Mouse (Mus musculus): ENCODE data around the gene Mrm2. TPM values are rescaled to one million over a fixed set of nuclear protein-coding genes. Genes with fewer than 3 reads are reported as not detected.
A peak's percentile ranks its signal among the peaks of the same experiment; 100 is the strongest.

The Mrm2 gene
- 5.6 and 8.8 TPM in 2 replicates for polyA plus RNA-seq (2011; ENCODE audit: insufficient read depth, insufficient read length, low read depth, missing spikeins)

DNA sequence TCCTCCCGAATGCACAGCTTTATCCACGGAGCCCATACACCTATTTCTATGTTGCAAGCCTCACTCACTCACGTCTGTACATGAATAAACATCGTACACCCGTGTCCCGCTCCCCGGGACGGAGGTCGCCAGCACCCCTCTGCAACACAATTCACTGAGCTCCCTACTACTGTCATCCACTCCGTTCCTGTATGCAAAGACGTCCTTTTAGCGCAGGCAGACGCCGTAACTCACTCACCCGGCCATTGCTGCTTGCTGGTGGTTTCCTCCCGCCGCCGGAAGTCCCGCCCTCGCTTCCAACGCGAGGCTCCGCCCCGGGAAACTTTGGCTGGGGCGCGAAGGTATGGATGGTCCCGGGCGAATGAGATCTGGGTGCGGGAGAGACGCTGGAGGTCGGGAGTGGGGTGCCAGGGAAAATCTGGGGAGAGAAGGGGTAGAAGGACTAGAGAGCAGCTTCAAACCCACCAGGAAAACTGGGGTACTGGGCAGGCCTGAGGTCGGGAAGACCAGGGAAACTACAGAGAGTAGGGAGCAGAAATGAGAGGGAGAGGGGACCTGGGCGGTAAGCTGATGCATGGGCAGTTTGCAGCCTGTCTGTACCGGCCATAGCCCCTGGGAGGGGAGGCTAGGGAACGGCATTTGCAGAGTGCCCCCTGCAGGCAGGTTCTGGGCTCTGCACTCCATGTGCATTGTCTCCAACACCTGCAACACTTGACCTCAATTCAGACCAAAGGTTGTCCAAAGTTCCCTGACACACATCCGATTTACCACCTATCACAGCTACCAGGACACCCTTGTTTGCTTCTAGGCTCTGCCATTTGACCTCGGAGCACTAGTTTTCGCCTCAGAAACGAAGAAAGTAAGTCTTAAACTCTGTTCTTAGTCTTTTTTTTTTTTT, at the start of gene Mrm2:
Gene Mrm2 (minus strand): TSS at position 284 of the 898 bp plus-strand sequence.
- Histone ChIP-seq H3K9ac (ENCODE audit: low read depth, poor library complexity, severe bottlenecking) (peak within 1 kb of the TSS; percentile 57), H3K4me3 (ENCODE audit: low read depth, low read length) (peak within 1 kb of the TSS; percentile 95), H3K4me1 (ENCODE audit: control insufficient read depth, insufficient read depth, low read length) (peaks cover 1% of the 10 kb centered on the region), H3K36me3 (ENCODE audit: control insufficient read depth, insufficient read depth, low read length, poor library complexity, severe bottlenecking) (no peaks in the 10 kb centered on the region), H3K27me3 (ENCODE audit: control insufficient read depth, insufficient read depth, low read length, poor library complexity, severe bottlenecking) (no peaks in the 10 kb centered on the region), H3K27ac (ENCODE audit: insufficient read depth, low read length) (peak within 1 kb of the TSS; percentile 85), H3K9me3 (replicated peaks; ENCODE audit: control insufficient read depth, insufficient read depth, low read length, poor library complexity, severe bottlenecking) (no peaks in the 10 kb centered on the region)
- TF ChIP-seq POLR2A (IDR thresholded peaks at IDR 0.05; ENCODE audit: insufficient read depth, low read length) = peak; percentile 85
- TF ChIP-seq CTCF (IDR thresholded peaks at IDR 0.05; ENCODE audit: low read depth, low read length) = peak; percentile 97
- TF ChIP-seq EP300 (IDR thresholded peaks at IDR 0.05; ENCODE audit: insufficient read depth, low read depth, low read length) = peak; percentile 79; the same call in 1 of the 2 replicates

DNA sequence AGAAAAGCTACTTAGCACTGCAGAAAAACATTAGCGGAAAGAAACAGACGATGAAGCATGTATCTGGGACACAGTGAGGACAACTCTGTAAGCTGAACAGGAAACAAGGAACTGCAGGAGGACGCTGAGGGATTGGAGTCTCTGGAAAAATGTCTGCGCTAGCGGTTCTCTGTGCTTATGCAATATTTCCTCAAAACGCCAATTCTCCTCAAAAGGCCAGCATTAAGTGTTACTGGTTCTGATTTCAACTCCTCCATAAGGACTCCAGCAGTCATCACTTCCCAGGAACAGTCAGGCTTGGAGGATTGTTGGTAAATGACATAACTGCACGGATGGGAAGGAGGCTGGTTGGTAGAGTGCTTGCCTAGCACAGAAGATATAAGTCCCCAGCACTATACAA, 49.5 kb upstream of the Mrm2 start:
- no peaks in the 10 kb centered on the region for H3K36me3 ChIP-seq (ENCODE audit: control insufficient read depth, insufficient read depth, low read length, poor library complexity, severe bottlenecking)
- H3K27me3 ChIP-seq (ENCODE audit: control insufficient read depth, insufficient read depth, low read length, poor library complexity, severe bottlenecking) = no peaks in the 10 kb centered on the region
- peaks cover 1% of the 10 kb centered on the region for H3K4me1 ChIP-seq (ENCODE audit: control insufficient read depth, insufficient read depth, low read length)
- no peak for TF ChIP-seq POLR2A (IDR thresholded peaks at IDR 0.05; ENCODE audit: insufficient read depth, low read length)
- TF ChIP-seq CTCF (IDR thresholded peaks at IDR 0.05; ENCODE audit: low read depth, low read length) = no peak
- no peak for TF ChIP-seq EP300 (IDR thresholded peaks at IDR 0.05; ENCODE audit: insufficient read depth, low read depth, low read length)
- no peaks in the 10 kb centered on the region for H3K9me3 ChIP-seq (replicated peaks; ENCODE audit: control insufficient read depth, insufficient read depth, low read length, poor library complexity, severe bottlenecking)
- H3K9ac ChIP-seq (ENCODE audit: low read depth, poor library complexity, severe bottlenecking) = no peak overlapping the region
- H3K27ac ChIP-seq (ENCODE audit: insufficient read depth, low read length) = no peak overlapping the region
- no peak overlapping the region for H3K4me3 ChIP-seq (ENCODE audit: low read depth, low read length)

DNA sequence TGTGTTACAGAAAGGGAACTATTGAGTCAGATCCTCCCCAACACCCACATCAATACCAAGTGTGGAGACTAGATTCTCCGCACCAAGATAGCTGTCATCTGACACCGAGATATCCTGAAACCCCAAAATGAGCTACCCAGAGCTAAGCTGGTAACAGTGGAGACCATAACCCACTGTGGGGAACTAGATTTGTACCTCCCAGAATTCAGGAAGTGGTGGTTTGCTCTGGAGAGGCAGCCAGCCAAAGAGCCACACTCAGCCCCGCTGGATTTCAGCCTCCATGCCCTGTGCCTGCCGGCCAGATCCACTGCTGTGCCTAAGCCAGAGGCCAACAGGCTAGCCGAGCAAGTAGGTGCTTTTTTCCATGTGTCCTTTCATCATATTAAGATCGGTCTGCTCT, 47.6 kb upstream of the Mrm2 start:
- Histone ChIP-seq H3K27me3 (ENCODE audit: control insufficient read depth, insufficient read depth, low read length, poor library complexity, severe bottlenecking) (no peaks in the 10 kb centered on the region), H3K36me3 (ENCODE audit: control insufficient read depth, insufficient read depth, low read length, poor library complexity, severe bottlenecking) (no peaks in the 10 kb centered on the region), H3K4me1 (ENCODE audit: control insufficient read depth, insufficient read depth, low read length) (peaks cover 1% of the 10 kb centered on the region), H3K9ac (ENCODE audit: low read depth, poor library complexity, severe bottlenecking) (no peak overlapping the region), H3K27ac (ENCODE audit: insufficient read depth, low read length) (no peak overlapping the region), H3K4me3 (ENCODE audit: low read depth, low read length) (no peak overlapping the region), H3K9me3 (replicated peaks; ENCODE audit: control insufficient read depth, insufficient read depth, low read length, poor library complexity, severe bottlenecking) (no peaks in the 10 kb centered on the region)
- TF ChIP-seq CTCF (IDR thresholded peaks at IDR 0.05; ENCODE audit: low read depth, low read length) (no peak), POLR2A (IDR thresholded peaks at IDR 0.05; ENCODE audit: insufficient read depth, low read length) (no peak), EP300 (IDR thresholded peaks at IDR 0.05; ENCODE audit: insufficient read depth, low read depth, low read length) (no peak)

DNA sequence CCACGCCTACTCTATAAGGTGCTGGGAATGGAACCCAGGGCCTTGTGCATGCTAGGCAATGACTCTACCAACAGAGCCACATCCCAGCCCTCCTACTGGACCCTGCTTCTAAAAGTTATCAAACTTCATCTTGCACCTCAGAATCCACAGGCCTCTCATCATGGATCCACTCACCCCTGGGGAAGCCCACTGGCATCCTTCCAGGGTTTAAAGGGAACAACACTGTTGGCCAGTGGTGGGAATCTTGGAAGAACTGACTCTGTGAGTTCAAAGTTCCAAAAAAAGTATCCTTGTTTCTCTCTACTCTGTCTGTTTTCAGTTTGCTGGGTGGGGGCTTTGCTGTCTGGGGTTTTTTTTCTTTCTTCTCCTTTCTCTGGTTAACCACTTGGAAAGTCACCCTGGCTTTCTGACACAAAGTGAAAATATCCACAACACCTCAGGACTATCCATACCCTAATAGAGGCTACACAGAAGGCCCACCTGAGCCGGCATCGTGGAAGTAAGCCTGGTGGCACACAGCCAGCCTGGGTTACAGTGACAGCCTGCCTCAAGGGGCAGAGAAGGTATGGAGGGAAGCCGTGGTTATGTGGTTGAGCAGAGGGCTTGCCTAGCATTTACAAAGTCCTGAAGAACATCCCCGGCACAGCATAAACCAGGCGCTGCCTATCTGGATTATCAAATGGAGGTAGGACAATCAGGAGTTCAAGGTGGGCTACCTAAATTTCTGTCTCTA, 46.6 kb upstream of the Mrm2 start:
- H3K9ac ChIP-seq (ENCODE audit: low read depth, poor library complexity, severe bottlenecking) = no peak overlapping the region
- TF ChIP-seq CTCF (IDR thresholded peaks at IDR 0.05; ENCODE audit: low read depth, low read length) = no peak
- TF ChIP-seq EP300 (IDR thresholded peaks at IDR 0.05; ENCODE audit: insufficient read depth, low read depth, low read length) = no peak
- TF ChIP-seq POLR2A (IDR thresholded peaks at IDR 0.05; ENCODE audit: insufficient read depth, low read length) = no peak
- no peak overlapping the region for H3K4me3 ChIP-seq (ENCODE audit: low read depth, low read length)
- peaks cover 1% of the 10 kb centered on the region for H3K4me1 ChIP-seq (ENCODE audit: control insufficient read depth, insufficient read depth, low read length)
- no peaks in the 10 kb centered on the region for H3K9me3 ChIP-seq (replicated peaks; ENCODE audit: control insufficient read depth, insufficient read depth, low read length, poor library complexity, severe bottlenecking)
- H3K27ac ChIP-seq (ENCODE audit: insufficient read depth, low read length) = no peak overlapping the region
- no peaks in the 10 kb centered on the region for H3K36me3 ChIP-seq (ENCODE audit: control insufficient read depth, insufficient read depth, low read length, poor library complexity, severe bottlenecking)
- H3K27me3 ChIP-seq (ENCODE audit: control insufficient read depth, insufficient read depth, low read length, poor library complexity, severe bottlenecking) = no peaks in the 10 kb centered on the region

DNA sequence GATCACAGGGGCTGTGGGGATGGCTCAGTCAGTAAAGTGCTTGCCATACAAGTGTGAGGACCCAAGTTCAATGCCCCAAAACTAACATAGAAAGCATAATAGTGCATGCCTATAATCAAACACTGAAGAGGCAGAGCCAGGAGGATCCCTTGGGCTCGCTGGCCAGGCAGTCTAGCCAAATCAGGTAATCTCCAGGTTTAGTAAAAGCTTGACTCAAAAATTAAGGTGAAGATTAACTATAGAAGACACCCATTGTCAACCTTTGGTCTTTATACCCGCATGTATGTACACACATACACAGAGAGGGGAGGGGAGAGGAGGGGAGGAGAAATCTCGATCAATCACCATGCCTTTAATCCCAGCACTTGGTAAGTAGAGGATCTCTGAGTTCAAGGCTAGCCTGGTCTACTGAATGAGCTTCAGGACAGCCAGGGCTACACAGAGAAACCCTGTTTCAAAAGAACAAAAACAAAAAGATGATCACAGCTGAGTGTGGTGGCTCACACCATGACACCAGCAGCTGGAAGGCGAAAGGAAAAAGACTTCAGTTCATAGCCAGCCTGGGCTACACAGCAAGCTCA, 43.6 kb upstream of the Mrm2 start:
- Histone ChIP-seq H3K9ac (ENCODE audit: low read depth, poor library complexity, severe bottlenecking) (no peak overlapping the region), H3K4me1 (ENCODE audit: control insufficient read depth, insufficient read depth, low read length) (peaks cover 4% of the 10 kb centered on the region), H3K27me3 (ENCODE audit: control insufficient read depth, insufficient read depth, low read length, poor library complexity, severe bottlenecking) (no peaks in the 10 kb centered on the region), H3K27ac (ENCODE audit: insufficient read depth, low read length) (no peak overlapping the region), H3K36me3 (ENCODE audit: control insufficient read depth, insufficient read depth, low read length, poor library complexity, severe bottlenecking) (no peaks in the 10 kb centered on the region), H3K9me3 (replicated peaks; ENCODE audit: control insufficient read depth, insufficient read depth, low read length, poor library complexity, severe bottlenecking) (no peaks in the 10 kb centered on the region), H3K4me3 (ENCODE audit: low read depth, low read length) (no peak overlapping the region)
- TF ChIP-seq POLR2A (IDR thresholded peaks at IDR 0.05; ENCODE audit: insufficient read depth, low read length) (no peak), CTCF (IDR thresholded peaks at IDR 0.05; ENCODE audit: low read depth, low read length) (no peak)

Data from ES-Bruce4 (cell line).